Mouse (Mus musculus) liver, embryonic 11.5 days (tissue): ENCODE measurements around the gene Mark3. TPM values are rescaled to one million over a fixed set of nuclear protein-coding genes. Genes with fewer than 3 reads are reported as not detected.

ENCODE experiments used
- ATAC-seq: fragments of 200-750 bp; cut with Nextera tagmentation; replicated peaks from 2 replicates; pipeline ENCODE4 v1.8.0; 2017; ENCODE audit warnings: moderate number of reproducible peaks, mild to moderate bottlenecking, moderate TSS enrichment, moderate library complexity; ENCODE audit not compliant: low FRiP score
- DNase-seq: peaks from one replicate; pipeline ENCODE4 v3.0.0-alpha.2; 2017; ENCODE audit warnings: low spot score
- H3K27ac ChIP-seq: fragments of 300-500 bp; sonication (generic); 2 replicates; pipeline ENCODE4 v1.5.1; 2014; ENCODE audit warnings: mild to moderate bottlenecking, low read depth, low read length, control low read depth
- H3K27me3 ChIP-seq: fragments of 300-500 bp; sonication (generic); replicated peaks from 2 replicates; pipeline ENCODE4 v1.6.1; 2014; ENCODE audit warnings: low read length, mixed read lengths; ENCODE audit not compliant: control insufficient read depth, insufficient read depth
- H3K36me3 ChIP-seq: fragments of 300-500 bp; sonication (generic); 2 replicates; pipeline ENCODE4 v1.6.1; 2014; ENCODE audit warnings: mild to moderate bottlenecking, low read length, moderate library complexity, mixed read lengths; ENCODE audit not compliant: control insufficient read depth, insufficient read depth
- H3K4me1 ChIP-seq: fragments of 300-500 bp; sonication (generic); replicated peaks from 2 replicates; pipeline ENCODE4 v1.6.1; 2014; ENCODE audit warnings: low read length, mixed read lengths; ENCODE audit not compliant: control insufficient read depth, insufficient read depth
- H3K4me2 ChIP-seq: fragments of 300-500 bp; sonication (generic); 2 replicates; pipeline ENCODE4 v1.6.1; 2014; ENCODE audit warnings: mild to moderate bottlenecking, control low read depth, moderate library complexity
- H3K4me3 ChIP-seq: fragments of 300-500 bp; sonication (generic); 2 replicates; pipeline ENCODE4 v1.5.1; 2014; ENCODE audit warnings: low read depth, low read length, control low read depth
- H3K9ac ChIP-seq: fragments of 300-500 bp; sonication (generic); 2 replicates; pipeline ENCODE4 v1.6.1; 2014; ENCODE audit warnings: low read depth, low read length, control low read depth
- H3K9me3 ChIP-seq: fragments of 300-500 bp; sonication (generic); 2 replicates; pipeline ENCODE4 v1.6.1; 2016; ENCODE audit warnings: low read length, inconsistent platforms, mixed read lengths; ENCODE audit not compliant: control insufficient read depth
- WGBS: fragments of 180-500 bp; shearing (Covaris S2); extraction: QIAGEN DNeasy Blood & Tissue Kit; methylation state at CpG from one replicate; pipeline ENCODE4 v1.1.7; 2014; 5-methylcytosine and 5-hydroxymethylcytosine counted together
- polyA plus RNA-seq: library from polyadenylated mRNA; unstranded; fragments of >200 nt; fragmentation: Nextera tagmentation; extraction: Ambion mirVana; gene quantifications from 2 replicates; pipeline ENCODE4 v1.2.1, GENCODE M21; 2014

The Mark3 gene
- polyA plus RNA-seq, 1 experiment from 2014 or later, result 38.6 TPM

DNA sequence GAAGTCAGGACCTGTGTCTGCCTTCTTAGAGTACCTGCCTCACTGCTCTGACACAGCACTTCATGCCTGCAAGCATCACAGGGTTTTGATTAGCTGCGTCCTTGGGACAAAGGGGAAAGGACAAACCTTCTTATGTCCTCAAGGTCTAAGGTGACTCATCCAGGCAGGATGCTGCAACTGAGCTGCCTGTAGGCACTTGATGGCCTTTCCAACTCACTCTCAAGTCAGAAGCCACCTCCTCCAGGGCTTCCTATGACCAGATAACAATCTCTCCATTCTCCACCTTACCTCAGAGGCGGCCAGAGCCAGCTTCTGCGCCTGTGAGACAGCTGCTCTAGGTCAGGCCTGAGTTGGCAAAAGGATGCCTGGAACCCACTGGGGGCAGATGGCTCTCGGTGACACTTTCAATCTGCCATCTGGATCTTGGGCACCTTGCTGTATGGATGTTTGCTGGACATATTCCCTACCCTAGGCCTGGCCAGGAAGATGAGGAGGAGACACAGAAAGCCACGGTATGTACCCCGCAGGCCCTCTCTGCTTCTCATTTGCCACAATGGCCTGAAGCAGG lies 124.1 kb downstream of the Mark3 start:
- ATAC-seq, result no peak

DNA sequence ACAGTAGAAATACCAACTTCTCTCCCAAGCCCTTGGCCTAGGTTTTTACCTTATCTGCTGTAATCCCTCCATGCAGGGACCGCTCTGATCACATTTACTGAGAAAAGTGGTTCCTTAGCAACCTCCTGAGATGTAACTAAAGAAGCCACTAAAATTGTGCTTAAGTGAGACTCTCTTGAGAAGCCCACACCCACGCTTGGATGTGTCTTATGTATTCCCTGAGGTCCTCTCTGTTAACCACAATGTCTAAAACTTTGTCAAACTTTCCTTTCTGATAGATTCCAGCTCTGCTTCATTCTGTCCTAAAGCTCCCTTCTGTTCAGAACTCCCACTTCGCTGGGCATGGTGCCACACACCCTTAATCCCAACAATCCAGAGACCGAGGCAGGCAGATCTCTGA lies 125.2 kb downstream of the Mark3 start:
- H3K9ac ChIP-seq, result no peak overlapping the region
- DNase-seq (no peak), ATAC-seq (no peak)
- no peak overlapping the region for H3K4me3 ChIP-seq
- H3K27ac ChIP-seq, result no peak overlapping the region
- H3K36me3 ChIP-seq, result no peaks in the 10 kb centered on the region
- peaks cover 3% of the 10 kb centered on the region for H3K4me1 ChIP-seq
- no peaks in the 10 kb centered on the region; the same call in 1 of the 2 replicates for H3K27me3 ChIP-seq
- no peak overlapping the region for H3K4me2 ChIP-seq
- WGBS, result 77% methylated on average over 4 of the region's 4 CpGs
- H3K9me3 ChIP-seq, result no peaks in the 10 kb centered on the region

More for the DNA sequence above, 124.1 kb downstream of the Mark3 start:
- 88% methylated on average over 6 of the region's 6 CpGs for WGBS
- H3K27ac ChIP-seq, result no peak overlapping the region
- H3K9ac ChIP-seq, result no peak overlapping the region
- DNase-seq, result no peak
- H3K9me3 ChIP-seq, result no peaks in the 10 kb centered on the region
- H3K36me3 ChIP-seq, result no peaks in the 10 kb centered on the region
- peaks cover 15% of the 10 kb centered on the region for H3K4me1 ChIP-seq
- H3K27me3 ChIP-seq, result no peaks in the 10 kb centered on the region; the same call in 1 of the 2 replicates
- H3K4me2 ChIP-seq, result no peak overlapping the region
- H3K4me3 ChIP-seq, result no peak overlapping the region

DNA sequence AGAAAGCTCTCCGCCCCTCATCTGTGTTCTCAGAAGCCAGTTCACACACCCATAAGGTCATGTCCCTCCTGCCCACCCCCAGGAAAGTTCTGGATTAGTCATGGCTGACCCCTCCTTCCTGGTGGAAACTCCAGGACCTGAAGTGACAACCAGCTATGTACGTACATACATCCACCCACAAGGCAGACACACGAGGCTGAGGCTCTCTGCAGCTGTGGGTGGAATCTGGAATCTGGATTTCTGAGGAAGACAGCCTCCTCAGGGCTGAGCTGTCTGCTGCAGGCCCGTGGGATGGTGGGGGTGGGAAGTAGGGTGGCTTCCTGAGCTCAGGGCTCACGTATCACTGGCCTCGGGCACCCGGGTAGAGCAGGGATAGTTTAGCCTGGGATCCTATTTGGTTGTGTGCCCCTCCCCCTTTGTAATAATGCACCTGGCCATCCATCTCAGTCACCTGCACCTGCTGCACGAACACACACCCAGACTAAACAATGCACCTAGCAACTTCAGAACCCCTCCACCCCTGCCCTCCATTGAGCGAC lies 126.7 kb downstream of the Mark3 start:
- H3K9me3 ChIP-seq, result no peaks in the 10 kb centered on the region
- no peak for DNase-seq
- H3K4me1 ChIP-seq, result no peaks in the 10 kb centered on the region
- no peaks in the 10 kb centered on the region for H3K36me3 ChIP-seq
- WGBS, result 70% methylated on average over 9 of the region's 9 CpGs
- ATAC-seq, result no peak
- H3K4me3 ChIP-seq, result no peak overlapping the region
- no peak overlapping the region for H3K4me2 ChIP-seq
- H3K9ac ChIP-seq, result no peak overlapping the region
- no peaks in the 10 kb centered on the region; the same call in 1 of the 2 replicates for H3K27me3 ChIP-seq
- H3K27ac ChIP-seq, result no peak overlapping the region

DNA sequence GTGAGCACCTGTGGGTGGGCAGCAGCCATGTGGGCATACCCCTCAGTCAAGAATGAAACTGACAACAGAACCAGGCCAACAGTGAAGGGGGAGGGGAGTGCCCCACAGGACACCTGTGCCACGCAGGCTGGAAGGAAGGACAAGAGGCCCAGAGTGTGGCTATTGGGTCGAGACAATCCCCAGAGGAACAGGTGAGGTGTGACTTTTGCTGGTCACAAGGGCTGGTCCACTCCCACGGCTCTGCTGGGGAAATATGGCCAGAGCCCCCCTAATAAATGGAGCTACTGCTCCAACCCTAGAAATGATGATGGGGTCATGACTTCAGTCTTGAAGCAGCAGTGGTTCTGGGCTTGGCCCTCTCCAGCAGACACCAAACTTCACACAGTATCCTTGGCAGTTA lies 129.0 kb downstream of the Mark3 start:
- 68% methylated on average over 3 of the region's 3 CpGs for WGBS
- H3K4me2 ChIP-seq, result no peak overlapping the region
- H3K9ac ChIP-seq, result no peak overlapping the region
- H3K9me3 ChIP-seq, result no peaks in the 10 kb centered on the region
- H3K27ac ChIP-seq, result no peak overlapping the region
- H3K4me1 ChIP-seq, result no peaks in the 10 kb centered on the region
- H3K4me3 ChIP-seq, result no peak overlapping the region
- H3K27me3 ChIP-seq, result no peaks in the 10 kb centered on the region; the same call in 1 of the 2 replicates
- DNase-seq (no peak), ATAC-seq (no peak)
- no peaks in the 10 kb centered on the region for H3K36me3 ChIP-seq

DNA sequence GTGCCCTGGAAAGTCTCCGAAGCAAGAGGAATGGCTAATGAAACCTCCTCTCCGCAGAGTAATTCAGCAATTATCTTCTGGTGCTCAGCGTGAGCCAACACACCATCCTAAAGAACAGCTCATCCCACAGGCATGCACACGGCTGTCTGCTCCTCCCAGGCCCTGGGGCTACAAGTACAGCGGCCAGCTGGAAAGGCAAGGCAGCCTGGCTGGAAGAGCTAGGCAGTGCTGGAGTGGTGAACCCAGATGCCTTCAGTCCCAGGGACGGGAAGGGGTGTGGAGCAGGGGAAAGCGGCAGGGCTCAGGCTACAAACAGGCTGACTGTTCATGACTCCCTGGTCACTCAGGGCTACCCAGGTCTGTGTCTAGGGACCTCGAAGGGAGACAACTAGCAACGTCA lies 130.3 kb downstream of the Mark3 start:
- no peak for DNase-seq
- Histone ChIP-seq H3K9ac (no peak overlapping the region), H3K9me3 (no peaks in the 10 kb centered on the region), H3K4me1 (no peaks in the 10 kb centered on the region), H3K4me2 (no peak overlapping the region), H3K27ac (no peak overlapping the region), H3K36me3 (peaks cover 3% of the 10 kb centered on the region; the same call in 1 of the 2 replicates), H3K4me3 (no peak overlapping the region), H3K27me3 (no peaks in the 10 kb centered on the region; the same call in 1 of the 2 replicates)
- ATAC-seq, result no peak
- WGBS, result 65% methylated on average over 9 of the region's 9 CpGs

DNA sequence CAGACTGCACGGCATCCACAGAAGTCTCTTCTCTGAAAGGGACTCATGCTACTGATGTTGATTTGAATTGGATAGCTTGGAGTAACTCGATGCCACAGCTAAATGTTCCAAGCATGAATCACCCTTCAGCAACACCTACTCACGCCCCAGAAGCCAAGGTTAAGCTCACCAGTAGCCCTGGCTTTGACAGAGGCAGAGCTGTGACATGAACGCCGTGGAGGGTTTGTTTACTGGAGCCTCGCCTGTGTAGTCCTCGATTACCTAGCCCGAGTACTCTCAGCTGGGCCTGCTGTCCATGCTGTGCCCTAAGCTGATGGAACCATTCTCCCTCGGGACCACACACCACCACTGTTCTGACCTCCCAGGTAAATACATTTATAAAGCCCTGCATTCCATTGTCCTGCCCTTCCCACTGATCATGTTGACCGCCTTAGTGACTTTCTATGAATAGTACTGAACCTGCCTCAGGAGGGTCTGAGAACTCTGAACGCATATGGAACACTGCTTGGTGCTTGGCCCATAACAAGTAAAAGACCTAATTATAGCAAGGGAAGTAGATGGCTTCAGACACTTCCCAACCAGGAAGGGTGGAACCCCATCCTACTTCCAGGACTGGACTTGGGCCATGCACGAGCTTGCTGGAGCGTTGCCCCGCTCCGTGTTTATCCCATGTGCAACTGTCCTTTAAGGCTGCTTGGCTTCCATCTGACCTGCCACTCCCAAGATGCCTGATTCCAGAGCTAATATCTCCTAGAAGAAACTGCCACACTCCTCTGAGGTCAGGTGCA lies 131.1 kb downstream of the Mark3 start:
- Histone ChIP-seq H3K27me3 (no peaks in the 10 kb centered on the region; the same call in 1 of the 2 replicates), H3K36me3 (peaks cover 10% of the 10 kb centered on the region), H3K4me1 (no peaks in the 10 kb centered on the region), H3K4me2 (no peak overlapping the region), H3K4me3 (no peak overlapping the region), H3K9me3 (no peaks in the 10 kb centered on the region), H3K27ac (no peak overlapping the region), H3K9ac (no peak overlapping the region)
- WGBS, result 75% methylated on average over 15 of the region's 15 CpGs
- no peak for DNase-seq
- no peak for ATAC-seq

Other genes starting within 250 kb of the Mark3 start
- 22.4 and 25.6 TPM in 2 replicates for gene Cdc42bpb, start 196.8 kb upstream of the Mark3 start, polyA plus RNA-seq
- 0.36 TPM in 1 of 2 replicates, not detected in the other for gene Lbhd2, start 167.7 kb upstream of the Mark3 start, polyA plus RNA-seq
- 18.6 and 20.4 TPM in 2 replicates for gene Exoc3l4, start 157.5 kb upstream of the Mark3 start, polyA plus RNA-seq
- gene Tnfaip2, start 132.1 kb upstream of the Mark3 start, polyA plus RNA-seq, result 107 TPM in 2 replicates
- 4.9 and 5.6 TPM in 2 replicates for gene Gm266, start 88.7 kb upstream of the Mark3 start, polyA plus RNA-seq
- gene Eif5, start 36.5 kb upstream of the Mark3 start, polyA plus RNA-seq, result 623 and 628 TPM in 2 replicates
- 91.3 and 94.1 TPM in 2 replicates for gene Ckb, start 97.8 kb downstream of the Mark3 start, polyA plus RNA-seq
- gene Trmt61a, start 103.6 kb downstream of the Mark3 start, polyA plus RNA-seq, result 16.8 and 21.0 TPM in 2 replicates
- 41.0 and 44.7 TPM in 2 replicates for gene Bag5, start 138.7 kb downstream of the Mark3 start, polyA plus RNA-seq
- 60.3 and 67.7 TPM in 2 replicates for gene Apopt1, start 138.7 kb downstream of the Mark3 start, polyA plus RNA-seq
- gene Klc1, start 184.3 kb downstream of the Mark3 start, polyA plus RNA-seq, result 56.8 and 59.3 TPM in 2 replicates
- 20.0 and 20.9 TPM in 2 replicates for gene Xrcc3, start 239.3 kb downstream of the Mark3 start, polyA plus RNA-seq
- gene Zfyve21, start 239.6 kb downstream of the Mark3 start, polyA plus RNA-seq, result 95.5 and 95.6 TPM in 2 replicates